Mouse (Mus musculus): ENCODE data around the gene Jagn1. TPM values are rescaled to one million over a fixed set of nuclear protein-coding genes. Genes with fewer than 3 reads are reported as not detected.

Gene Jagn1
- polyA plus RNA-seq (2016; fragmentation: Nextera tagmentation; extraction: Ambion mirVana): 75.0 and 81.6 TPM in 2 replicates

GRCm38 (mm10) chr6:113442442-113443090 lies at the start of gene Jagn1:
Gene Jagn1 (plus strand): TSS chr6:113442569.
- peak; percentile 86 for ATAC-seq (ENCODE audit: insufficient number of reproducible peaks, insufficient read depth, low FRiP score, low TSS enrichment)
- H3K27me3 ChIP-seq: no peaks in the 10 kb centered on the region
- no peaks in the 10 kb centered on the region for H3K9me3 ChIP-seq
- under 1% methylated on average over 45 of the region's 45 CpGs for WGBS
- peak within 1 kb of the TSS; percentile 97 for H3K4me3 ChIP-seq
- H3K36me3 ChIP-seq: peaks cover 14% of the 10 kb centered on the region
- peaks cover 6% of the 10 kb centered on the region; the same call in 1 of the 2 replicates for H3K4me1 ChIP-seq
- peak within 1 kb of the TSS; percentile 92 for H3K9ac ChIP-seq
- H3K27ac ChIP-seq: peak within 1 kb of the TSS; percentile 69
- peak within 1 kb of the TSS; percentile 82 for H3K4me2 ChIP-seq (replicated peaks)

GRCm38 (mm10) chr6:113393951-113394350 lies 48.4 kb upstream of the Jagn1 start:
- ATAC-seq (ENCODE audit: insufficient number of reproducible peaks, insufficient read depth, low FRiP score, low TSS enrichment): no peak
- 88% methylated on average over 6 of the region's 6 CpGs for WGBS
- peaks cover 19% of the 10 kb centered on the region; the same call in 1 of the 2 replicates for H3K4me1 ChIP-seq
- no peak overlapping the region for H3K4me3 ChIP-seq
- no peak overlapping the region for H3K4me2 ChIP-seq (replicated peaks)
- H3K27me3 ChIP-seq: no peaks in the 10 kb centered on the region
- no peak overlapping the region for H3K27ac ChIP-seq
- H3K36me3 ChIP-seq: peaks cover 23% of the 10 kb centered on the region
- no peaks in the 10 kb centered on the region for H3K9me3 ChIP-seq
- no peak overlapping the region for H3K9ac ChIP-seq

DNA sequence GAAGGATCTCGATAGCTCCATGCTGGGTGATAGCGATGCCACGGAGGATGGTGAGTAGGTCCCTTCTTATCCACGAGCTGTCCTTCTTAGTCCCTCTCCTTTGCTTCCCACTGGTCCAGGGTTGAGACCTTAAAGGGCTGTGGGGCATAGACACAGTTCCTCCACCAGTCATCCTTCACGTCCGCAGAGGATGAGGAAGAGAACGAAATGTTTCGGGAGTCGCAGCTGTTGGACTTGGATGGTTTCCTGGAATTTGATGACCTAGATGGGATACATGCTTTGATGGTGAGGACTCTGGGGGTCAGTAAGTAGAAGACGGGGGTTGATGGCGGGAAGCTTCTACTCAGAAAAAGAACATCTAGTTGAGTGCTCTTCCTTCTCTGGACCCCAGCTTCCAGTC lies 47.6 kb upstream of the Jagn1 start:
- no peak overlapping the region for H3K4me3 ChIP-seq
- no peaks in the 10 kb centered on the region for H3K27me3 ChIP-seq
- no peak overlapping the region for H3K4me2 ChIP-seq (replicated peaks)
- ATAC-seq (ENCODE audit: insufficient number of reproducible peaks, insufficient read depth, low FRiP score, low TSS enrichment): no peak
- no peaks in the 10 kb centered on the region for H3K9me3 ChIP-seq
- H3K36me3 ChIP-seq: peaks cover 15% of the 10 kb centered on the region
- H3K9ac ChIP-seq: no peak overlapping the region
- peaks cover 18% of the 10 kb centered on the region; the same call in 1 of the 2 replicates for H3K4me1 ChIP-seq
- H3K27ac ChIP-seq: no peak overlapping the region
- WGBS: 95% methylated on average over 11 of the region's 11 CpGs

DNA sequence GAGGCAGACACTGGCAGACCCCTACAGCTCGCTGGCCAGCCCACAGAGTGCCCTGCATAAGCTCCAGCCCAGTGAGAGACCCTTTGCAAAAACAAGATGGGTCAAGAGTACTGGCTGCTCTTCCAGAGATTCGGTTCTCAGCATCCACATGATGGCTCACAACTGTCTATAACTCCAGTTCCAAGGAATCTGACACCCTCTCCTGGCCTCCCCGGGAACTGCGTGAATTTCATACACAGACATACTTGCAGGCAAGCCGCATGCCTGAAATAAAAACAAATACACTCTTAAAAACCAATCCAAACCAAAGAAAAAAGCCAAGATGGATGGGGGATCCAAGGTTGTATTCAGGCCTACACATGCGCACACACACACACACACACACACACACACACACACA lies 46.9 kb upstream of the Jagn1 start:
- peaks cover 8% of the 10 kb centered on the region for H3K36me3 ChIP-seq
- 88% methylated on average over 6 of the region's 6 CpGs for WGBS
- ATAC-seq (ENCODE audit: insufficient number of reproducible peaks, insufficient read depth, low FRiP score, low TSS enrichment): no peak
- no peaks in the 10 kb centered on the region for H3K9me3 ChIP-seq
- no peak overlapping the region for H3K4me2 ChIP-seq (replicated peaks)
- H3K4me1 ChIP-seq: peaks cover 15% of the 10 kb centered on the region; the same call in 1 of the 2 replicates
- H3K4me3 ChIP-seq: no peak overlapping the region
- no peak overlapping the region for H3K9ac ChIP-seq
- no peak overlapping the region for H3K27ac ChIP-seq
- no peaks in the 10 kb centered on the region for H3K27me3 ChIP-seq

DNA sequence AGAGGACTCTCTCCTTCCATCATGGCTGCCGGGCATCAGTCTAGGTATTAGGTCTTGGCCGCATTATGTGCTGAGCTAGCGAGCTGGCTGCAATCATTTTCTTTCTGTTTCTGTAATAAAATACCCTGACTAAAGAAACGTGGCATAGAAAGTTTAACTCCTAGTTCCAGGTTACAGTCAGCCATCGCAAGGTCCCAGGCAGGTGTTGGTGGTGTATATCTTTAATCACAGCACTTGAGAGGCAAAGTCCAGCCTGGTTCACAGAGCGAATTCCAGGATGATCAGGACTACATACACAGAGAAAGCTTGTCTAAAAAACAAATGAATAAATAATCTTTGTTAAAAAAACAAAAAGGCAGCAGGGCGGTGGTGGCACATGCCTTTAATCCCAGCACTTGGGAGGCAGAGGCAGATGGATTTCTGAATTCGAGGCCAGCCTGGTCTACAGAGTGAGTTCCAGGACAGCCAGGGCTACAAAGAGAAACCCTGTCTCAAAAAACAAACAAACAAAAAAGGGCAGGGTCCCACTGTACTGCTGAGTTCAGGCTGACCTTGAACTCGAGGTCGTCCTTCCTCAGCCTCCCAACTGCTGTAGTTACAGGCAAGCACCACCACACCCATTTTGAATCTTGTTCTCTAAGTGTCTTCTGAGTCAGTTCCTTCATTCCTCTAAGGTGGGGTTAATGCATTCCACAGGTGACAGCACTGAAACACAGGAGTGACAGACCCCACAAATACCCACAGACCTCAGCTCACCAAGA lies 45.9 kb upstream of the Jagn1 start:
- H3K4me1 ChIP-seq: peaks cover 15% of the 10 kb centered on the region; the same call in 1 of the 2 replicates
- H3K36me3 ChIP-seq: 0 out of 2 replicates have a peak, but pooled peaks cover 6% of the 10 kb centered on the region
- no peak overlapping the region for H3K27ac ChIP-seq
- no peaks in the 10 kb centered on the region for H3K27me3 ChIP-seq
- H3K4me3 ChIP-seq: no peak overlapping the region
- H3K4me2 ChIP-seq (replicated peaks): no peak overlapping the region
- no peak overlapping the region for H3K9ac ChIP-seq
- 82% methylated on average over 10 of the region's 10 CpGs for WGBS
- no peak for ATAC-seq (ENCODE audit: insufficient number of reproducible peaks, insufficient read depth, low FRiP score, low TSS enrichment)
- no peaks in the 10 kb centered on the region for H3K9me3 ChIP-seq

DNA sequence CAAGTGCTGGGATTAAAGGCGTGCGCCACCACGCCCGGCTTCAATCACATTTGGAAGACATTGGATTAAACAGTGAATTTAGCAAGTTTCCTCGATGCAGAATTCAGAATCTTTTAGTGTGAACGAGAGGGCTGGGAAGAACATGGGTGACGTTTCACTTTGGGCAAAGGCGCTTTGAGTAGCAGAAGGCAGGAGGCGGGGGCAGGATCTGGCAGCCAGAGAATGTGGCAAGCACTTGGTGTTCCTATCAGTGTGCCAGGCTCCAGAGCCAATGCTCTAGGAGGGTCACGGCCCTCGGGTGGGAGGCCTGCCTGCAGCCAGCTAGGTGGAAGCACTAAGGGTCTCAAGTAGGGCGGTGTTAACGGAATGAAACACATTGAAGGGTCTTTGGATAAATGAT lies 40.3 kb upstream of the Jagn1 start:
- Histone ChIP-seq H3K9me3 (no peaks in the 10 kb centered on the region), H3K27me3 (no peaks in the 10 kb centered on the region), H3K4me2 (replicated peaks) (no peak overlapping the region), H3K4me1 (no peaks in the 10 kb centered on the region), H3K4me3 (no peak overlapping the region), H3K9ac (no peak overlapping the region), H3K36me3 (no peaks in the 10 kb centered on the region), H3K27ac (no peak overlapping the region)
- WGBS: 92% methylated on average over 13 of the region's 13 CpGs
- ATAC-seq (ENCODE audit: insufficient number of reproducible peaks, insufficient read depth, low FRiP score, low TSS enrichment): no peak

DNA sequence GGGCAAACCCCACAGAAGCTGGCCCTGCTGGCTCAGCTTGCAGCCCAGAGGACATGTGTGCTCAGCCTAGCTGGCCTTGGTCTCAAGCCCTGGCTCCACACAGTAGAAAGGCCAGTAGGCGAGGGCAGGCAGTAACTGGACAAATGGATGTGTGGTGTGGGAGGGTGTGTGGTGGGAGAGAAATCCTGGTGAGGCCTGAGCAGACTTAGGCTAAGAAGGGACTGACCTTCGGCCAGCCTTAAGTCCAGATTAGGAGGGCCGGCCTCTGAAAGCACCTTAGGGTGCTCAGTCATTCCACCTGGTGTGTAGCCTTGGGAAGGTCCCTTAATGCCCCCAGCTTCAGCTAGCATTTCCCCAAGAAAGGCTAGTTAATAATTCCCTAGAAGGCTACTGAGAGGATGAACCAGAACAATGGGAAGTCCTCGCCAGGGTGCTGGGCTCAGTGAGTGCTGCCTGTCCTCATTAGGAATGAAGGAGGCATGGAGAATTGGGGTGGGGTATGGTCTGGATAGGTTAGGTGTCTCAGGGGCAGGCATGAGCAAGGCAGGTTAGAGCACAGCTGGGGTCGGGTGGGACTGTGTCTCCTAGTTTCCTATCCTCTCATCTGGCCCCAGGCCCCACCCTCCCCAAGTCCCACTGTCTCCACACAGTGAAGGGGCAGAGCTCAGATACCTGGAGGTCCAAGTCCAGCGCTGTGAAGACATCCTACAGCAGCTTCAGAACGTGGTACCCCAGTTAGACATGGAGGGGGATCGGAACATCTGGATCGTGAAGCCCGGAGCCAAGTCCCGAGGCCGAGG lies 37.5 kb upstream of the Jagn1 start:
- Histone ChIP-seq H3K4me2 (replicated peaks) (no peak overlapping the region), H3K27me3 (no peaks in the 10 kb centered on the region), H3K9ac (no peak overlapping the region), H3K4me3 (no peak overlapping the region), H3K27ac (no peak overlapping the region), H3K36me3 (no peaks in the 10 kb centered on the region), H3K4me1 (peaks cover 5% of the 10 kb centered on the region; the same call in 1 of the 2 replicates), H3K9me3 (no peaks in the 10 kb centered on the region)
- WGBS: 78% methylated on average over 12 of the region's 12 CpGs
- no peak for ATAC-seq (ENCODE audit: insufficient number of reproducible peaks, insufficient read depth, low FRiP score, low TSS enrichment)

GRCm38 (mm10) chr6:113405483-113405882 lies 36.9 kb upstream of the Jagn1 start:
- no peak for ATAC-seq (ENCODE audit: insufficient number of reproducible peaks, insufficient read depth, low FRiP score, low TSS enrichment)
- WGBS: 88% methylated on average over 6 of the region's 6 CpGs
- Histone ChIP-seq H3K4me1 (peaks cover 5% of the 10 kb centered on the region; the same call in 1 of the 2 replicates), H3K9me3 (no peaks in the 10 kb centered on the region), H3K4me3 (no peak overlapping the region), H3K9ac (no peak overlapping the region), H3K27ac (no peak overlapping the region), H3K4me2 (replicated peaks) (no peak overlapping the region), H3K36me3 (no peaks in the 10 kb centered on the region), H3K27me3 (no peaks in the 10 kb centered on the region)

DNA sequence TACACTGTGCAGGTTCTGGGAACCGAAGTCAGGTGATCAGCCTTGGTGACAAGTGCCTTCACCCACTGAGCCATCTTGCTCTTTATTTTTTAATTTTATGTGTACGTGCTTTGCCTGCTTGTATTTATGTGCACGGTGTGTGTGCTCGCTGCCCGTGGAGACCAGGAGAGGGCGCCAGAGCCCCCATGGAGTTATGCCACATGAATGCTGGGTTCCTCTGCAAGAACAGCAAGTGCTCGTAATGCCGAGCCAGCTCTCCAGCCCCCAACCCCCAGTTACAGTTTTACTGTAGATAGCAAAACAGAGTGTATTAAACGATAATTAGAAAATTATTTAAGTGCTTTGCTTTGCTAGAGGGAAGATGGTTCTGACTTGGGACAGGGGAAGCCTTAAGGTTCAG lies 35.7 kb upstream of the Jagn1 start:
- 78% methylated on average over 9 of the region's 9 CpGs for WGBS
- no peak overlapping the region for H3K4me2 ChIP-seq (replicated peaks)

GRCm38 (mm10) chr6:113410001-113410400 lies 32.4 kb upstream of the Jagn1 start:
- Histone ChIP-seq H3K36me3 (peaks cover 11% of the 10 kb centered on the region), H3K9ac (no peak overlapping the region), H3K4me3 (no peak overlapping the region), H3K4me2 (replicated peaks) (no peak overlapping the region), H3K27ac (no peak overlapping the region), H3K27me3 (no peaks in the 10 kb centered on the region), H3K4me1 (peaks cover 5% of the 10 kb centered on the region; the same call in 1 of the 2 replicates), H3K9me3 (no peaks in the 10 kb centered on the region)
- WGBS: 74% methylated on average over 1 of the region's 1 CpGs
- no peak for ATAC-seq (ENCODE audit: insufficient number of reproducible peaks, insufficient read depth, low FRiP score, low TSS enrichment)

More for the DNA sequence above, 35.7 kb upstream of the Jagn1 start:
- H3K36me3 ChIP-seq: no peaks in the 10 kb centered on the region
- ATAC-seq (ENCODE audit: insufficient number of reproducible peaks, insufficient read depth, low FRiP score, low TSS enrichment): no peak
- no peak overlapping the region for H3K4me3 ChIP-seq
- no peaks in the 10 kb centered on the region for H3K27me3 ChIP-seq
- H3K9ac ChIP-seq: no peak overlapping the region
- no peak overlapping the region for H3K27ac ChIP-seq
- no peaks in the 10 kb centered on the region for H3K9me3 ChIP-seq
- peaks cover 5% of the 10 kb centered on the region; the same call in 1 of the 2 replicates for H3K4me1 ChIP-seq

GRCm38 (mm10) chr6:113416416-113416815 lies 26.0 kb upstream of the Jagn1 start:
- Histone ChIP-seq H3K9ac (no peak overlapping the region), H3K4me2 (replicated peaks) (no peak overlapping the region), H3K36me3 (peaks cover 23% of the 10 kb centered on the region), H3K27ac (no peak overlapping the region), H3K27me3 (no peaks in the 10 kb centered on the region), H3K4me3 (no peak overlapping the region), H3K4me1 (peaks cover 11% of the 10 kb centered on the region), H3K9me3 (no peaks in the 10 kb centered on the region)
- 83% methylated on average over 5 of the region's 5 CpGs for WGBS
- ATAC-seq (ENCODE audit: insufficient number of reproducible peaks, insufficient read depth, low FRiP score, low TSS enrichment): no peak

Measured in embryonic facial prominence, embryonic 12.5 days (tissue).